Mouse (Mus musculus) hindbrain, embryonic 13.5 days (tissue): ENCODE data around the gene Pcna. TPM values are rescaled to one million over a fixed set of nuclear protein-coding genes. Genes with fewer than 3 reads are reported as not detected.

Source experiments
- ATAC-seq: fragments of 200-750 bp; cut with Nextera tagmentation; 2 replicates; pipeline ENCODE4 v1.8.0; 2017; ENCODE audit warnings: moderate TSS enrichment; ENCODE audit not compliant: low FRiP score
- H3K27ac ChIP-seq: fragments of 300-500 bp; sonication (generic); 2 replicates; pipeline ENCODE4 v1.5.1; 2015; ENCODE audit warnings: inconsistent platforms, mild to moderate bottlenecking, moderate library complexity
- H3K27me3 ChIP-seq: fragments of 300-500 bp; sonication (generic); 2 replicates; pipeline ENCODE4 v1.6.1; 2015; ENCODE audit warnings: mild to moderate bottlenecking, inconsistent platforms
- H3K36me3 ChIP-seq: fragments of 300-500 bp; sonication (generic); 2 replicates; pipeline ENCODE4 v1.6.1; 2015; ENCODE audit warnings: mild to moderate bottlenecking, inconsistent platforms
- H3K4me1 ChIP-seq: fragments of 300-500 bp; sonication (generic); replicated peaks from 2 replicates; pipeline ENCODE4 v1.6.1; 2015; ENCODE audit warnings: inconsistent platforms
- H3K4me2 ChIP-seq: fragments of 300-500 bp; sonication (generic); 2 replicates; pipeline ENCODE4 v1.6.1; 2015; ENCODE audit warnings: inconsistent platforms, mild to moderate bottlenecking, moderate library complexity
- H3K4me3 ChIP-seq: fragments of 300-500 bp; sonication (generic); 2 replicates; pipeline ENCODE4 v1.5.1; 2015; ENCODE audit warnings: mild to moderate bottlenecking, inconsistent platforms
- H3K9ac ChIP-seq: fragments of 300-500 bp; sonication (generic); 2 replicates; pipeline ENCODE4 v1.6.1; 2015; ENCODE audit warnings: mild to moderate bottlenecking, inconsistent platforms
- H3K9me3 ChIP-seq: fragments of 300-500 bp; sonication (generic); 2 replicates; pipeline ENCODE4 v1.6.1; 2016; ENCODE audit warnings: inconsistent platforms
- WGBS: fragments of 180-500 bp; shearing (Covaris S2); methylation state at CpG from one replicate; pipeline ENCODE4 v1.1.7; 2015; 5-methylcytosine and 5-hydroxymethylcytosine counted together
- polyA plus RNA-seq: library from polyadenylated mRNA; unstranded; fragments of >200 nt; fragmentation: Nextera tagmentation; extraction: Ambion mirVana; gene quantifications from 2 replicates; pipeline ENCODE4 v1.2.1, GENCODE M21; 2015

Pcna gene
- polyA plus RNA-seq, 1 experiment from 2014 or later = 115 TPM

DNA sequence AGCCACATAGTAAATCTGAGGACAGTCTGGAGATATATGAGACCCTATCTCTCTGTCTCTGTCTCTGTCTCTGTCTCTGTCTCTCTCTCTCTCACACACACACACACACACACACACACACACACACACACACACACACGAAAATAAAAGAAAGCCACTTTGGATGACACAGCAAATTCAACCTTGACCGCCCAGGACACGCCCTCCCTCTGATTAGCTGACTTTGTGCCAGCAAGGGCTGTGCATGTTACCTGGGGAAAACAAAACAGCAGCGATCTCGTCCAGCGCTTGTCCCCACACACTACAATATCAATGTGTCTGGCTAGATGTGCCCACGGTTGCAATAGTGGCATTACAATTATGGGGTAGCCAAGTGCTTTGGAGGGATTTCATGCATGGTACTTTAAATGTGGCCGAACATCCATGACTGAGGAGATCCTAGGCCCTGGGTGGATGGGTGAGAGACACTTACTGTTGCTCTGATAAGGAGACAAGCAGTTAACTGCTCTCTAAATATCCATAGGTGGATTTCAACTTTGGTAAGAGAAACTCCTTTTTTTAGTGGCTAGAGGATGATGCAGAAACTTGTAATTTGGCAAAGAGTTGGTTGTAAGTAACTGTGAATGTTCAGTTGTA, 44.8 kb downstream of the Pcna start:
- no peaks in the 10 kb centered on the region for H3K36me3 ChIP-seq
- no peaks in the 10 kb centered on the region for H3K9me3 ChIP-seq
- WGBS = 84% methylated on average over 8 of the region's 8 CpGs
- H3K27ac ChIP-seq = no peak overlapping the region
- ATAC-seq = no peak
- no peak overlapping the region for H3K4me3 ChIP-seq
- no peak overlapping the region for H3K4me2 ChIP-seq
- H3K4me1 ChIP-seq = no peaks in the 10 kb centered on the region
- no peaks in the 10 kb centered on the region for H3K27me3 ChIP-seq
- H3K9ac ChIP-seq = no peak overlapping the region

- Histone ChIP-seq H3K4me1 (no peaks in the 10 kb centered on the region), H3K4me2 (no peak overlapping the region), H3K36me3 (no peaks in the 10 kb centered on the region), H3K9me3 (no peaks in the 10 kb centered on the region), H3K27ac (no peak overlapping the region), H3K4me3 (no peak overlapping the region), H3K27me3 (no peaks in the 10 kb centered on the region), H3K9ac (no peak overlapping the region)
- WGBS = 87% methylated on average over 16 of the region's 16 CpGs
- no peak for ATAC-seq
Observed at GRCm38 (mm10) chr2:132206316-132206881, 46.7 kb downstream of the Pcna start.

DNA sequence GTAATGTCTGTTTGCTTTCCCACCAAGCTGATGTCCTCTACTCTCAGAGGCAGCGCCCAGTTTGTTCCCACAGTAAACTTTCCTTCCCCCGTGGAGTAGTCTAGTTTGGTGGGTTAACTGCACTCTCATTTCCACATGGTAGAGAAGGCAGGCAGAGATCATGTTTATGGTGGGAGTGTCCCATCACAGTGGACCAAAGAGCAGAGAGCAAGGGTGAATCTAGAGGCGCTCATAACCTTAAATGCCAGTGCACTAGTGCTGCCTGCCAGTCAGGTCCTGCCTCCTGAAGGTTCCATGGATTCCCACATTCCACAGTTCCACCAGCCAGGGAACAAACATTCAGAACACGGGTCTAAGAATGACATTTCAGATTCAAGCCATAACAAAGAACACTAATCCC, 47.6 kb downstream of the Pcna start:
- Histone ChIP-seq H3K9ac (no peak overlapping the region), H3K27me3 (no peaks in the 10 kb centered on the region), H3K27ac (no peak overlapping the region), H3K36me3 (no peaks in the 10 kb centered on the region), H3K4me1 (no peaks in the 10 kb centered on the region), H3K9me3 (no peaks in the 10 kb centered on the region), H3K4me3 (no peak overlapping the region), H3K4me2 (no peak overlapping the region)
- 81% methylated on average over 4 of the region's 4 CpGs for WGBS
- ATAC-seq = no peak

DNA sequence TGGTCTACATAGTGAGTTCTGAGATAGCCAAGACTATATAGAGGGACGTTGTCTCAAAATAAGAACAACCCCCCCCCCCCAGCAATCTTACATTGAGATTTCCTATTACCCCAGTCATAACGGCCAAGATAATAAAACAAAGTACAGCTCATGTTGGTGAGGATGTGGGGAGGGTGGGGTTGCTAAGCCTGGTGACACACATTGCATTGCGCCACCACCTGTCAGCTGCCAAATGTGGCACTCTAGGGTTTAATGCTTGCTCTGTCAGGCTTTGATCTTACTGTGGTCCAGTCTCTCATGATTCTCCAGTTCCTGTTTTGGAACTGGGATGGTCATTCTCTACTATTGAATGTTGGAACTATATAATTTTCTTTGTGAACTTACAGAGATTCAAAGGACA, 49.3 kb downstream of the Pcna start:
- ATAC-seq = no peak
- Histone ChIP-seq H3K4me1 (no peaks in the 10 kb centered on the region), H3K4me2 (no peak overlapping the region), H3K9me3 (no peaks in the 10 kb centered on the region), H3K36me3 (no peaks in the 10 kb centered on the region), H3K27me3 (no peaks in the 10 kb centered on the region), H3K9ac (no peak overlapping the region), H3K27ac (no peak overlapping the region), H3K4me3 (no peak overlapping the region)
- WGBS = 92% methylated on average over 3 of the region's 3 CpGs

DNA sequence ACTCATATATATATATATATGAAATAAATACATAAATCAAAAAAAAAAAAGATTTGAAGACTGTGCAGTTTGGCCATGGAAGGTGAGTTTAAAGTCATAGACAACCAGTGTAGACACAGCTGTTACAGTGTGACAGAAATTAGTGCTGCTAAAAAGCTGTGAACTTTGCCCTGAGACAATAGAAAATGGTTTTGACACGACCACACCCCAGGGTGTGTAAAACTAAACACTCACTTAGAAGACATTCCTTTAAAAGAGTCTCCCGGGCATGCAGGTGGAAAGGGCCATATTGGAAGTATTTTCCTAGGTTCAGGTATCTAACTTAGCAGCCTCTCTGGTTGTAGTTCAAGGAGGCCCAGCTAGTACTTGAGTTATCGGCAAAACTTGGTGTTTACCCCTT, 49.9 kb downstream of the Pcna start:
- 81% methylated on average over 3 of the region's 3 CpGs for WGBS
- H3K9me3 ChIP-seq = no peaks in the 10 kb centered on the region

More for the DNA sequence above, 49.9 kb downstream of the Pcna start:
- H3K27me3 ChIP-seq = no peaks in the 10 kb centered on the region
- no peak for ATAC-seq
- H3K9ac ChIP-seq = no peak overlapping the region
- 0 out of 2 replicates have a peak, but pooled peaks cover 3% of the 10 kb centered on the region for H3K4me1 ChIP-seq
- no peaks in the 10 kb centered on the region for H3K36me3 ChIP-seq
- no peak overlapping the region for H3K4me3 ChIP-seq
- H3K27ac ChIP-seq = no peak overlapping the region
- H3K4me2 ChIP-seq = no peak overlapping the region

Other genes starting within 250 kb of the Pcna start
- 29.6 and 30.6 TPM in 2 replicates for gene Rassf2, start 223.1 kb downstream of the Pcna start, polyA plus RNA-seq
- gene Slc23a2, start 108.2 kb downstream of the Pcna start, polyA plus RNA-seq = 25.5 and 25.9 TPM in 2 replicates
- 50.4 TPM in 2 replicates for gene Tmem230, start 5.5 kb downstream of the Pcna start, polyA plus RNA-seq
- gene Cds2, start 9.8 kb upstream of the Pcna start, polyA plus RNA-seq = 34.6 and 39.3 TPM in 2 replicates
- 1.6 and 2.4 TPM in 2 replicates for gene Prokr2, start 132.1 kb upstream of the Pcna start, polyA plus RNA-seq